Mouse (Mus musculus) forebrain, embryonic 14.5 days (tissue): ENCODE results near the gene Nepn. TPM values are rescaled to one million over a fixed set of nuclear protein-coding genes. Genes with fewer than 3 reads are reported as not detected.
"Not testable (repeated sequence)": the region's sequence is repeated elsewhere in the genome, so short reads cannot be mapped to it uniquely, and the experiment has no call there.

ENCODE experiments used
- ATAC-seq: fragments of 200-750 bp; cut with Nextera tagmentation; 2 replicates; pipeline ENCODE4 v1.8.0; 2017; ENCODE audit warnings: mild to moderate bottlenecking, moderate library complexity
- DNase-seq: peaks from one replicate; pipeline ENCODE4 v3.0.0-alpha.2; 2015; ENCODE audit warnings: low spot score
- H3K27ac ChIP-seq: fragments of 300-500 bp; sonication (generic); 2 replicates; pipeline ENCODE4 v1.5.1; 2014; ENCODE audit warnings: low read depth, mild to moderate bottlenecking, control low read depth, low read length, moderate library complexity
- H3K27me3 ChIP-seq: fragments of 300-500 bp; sonication (generic); replicated peaks from 2 replicates; pipeline ENCODE4 v1.6.1; 2014; ENCODE audit warnings: low read length, control low read depth, mixed read lengths; ENCODE audit not compliant: control insufficient read depth, insufficient read depth
- H3K36me3 ChIP-seq: fragments of 300-500 bp; sonication (generic); 2 replicates; pipeline ENCODE4 v1.6.1; 2014; ENCODE audit warnings: low read length, control low read depth; ENCODE audit not compliant: control insufficient read depth, insufficient read depth
- H3K4me1 ChIP-seq: fragments of 300-500 bp; sonication (generic); 2 replicates; pipeline ENCODE4 v1.6.1; 2014; ENCODE audit warnings: antibody characterized with exemption, low read length, control low read depth; ENCODE audit not compliant: control insufficient read depth, insufficient read depth
- H3K4me2 ChIP-seq: fragments of 300-500 bp; sonication (generic); 2 replicates; pipeline ENCODE4 v1.6.1; 2014; ENCODE audit warnings: mild to moderate bottlenecking, control low read depth, low read length
- H3K4me3 ChIP-seq: fragments of 300-500 bp; sonication (generic); 2 replicates; pipeline ENCODE4 v1.5.1; 2014; ENCODE audit warnings: low read depth, low read length, control low read depth
- H3K9ac ChIP-seq: fragments of 300-500 bp; sonication (generic); 2 replicates; pipeline ENCODE4 v1.6.1; 2014; ENCODE audit warnings: mild to moderate bottlenecking, low read length, control low read depth, moderate library complexity
- H3K9me3 ChIP-seq: fragments of 300-500 bp; sonication (generic); replicated peaks from 2 replicates; pipeline ENCODE4 v1.6.1; 2016; ENCODE audit warnings: low read length, control low read depth, mixed read lengths; ENCODE audit not compliant: control insufficient read depth
- WGBS: fragments of 180-500 bp; shearing (Covaris S2); extraction: QIAGEN DNeasy Blood & Tissue Kit; methylation state at CpG from one replicate; pipeline ENCODE4 v1.1.7; 2014; 5-methylcytosine and 5-hydroxymethylcytosine counted together
- polyA plus RNA-seq: library from polyadenylated mRNA; unstranded; fragments of >200 nt; fragmentation: Nextera tagmentation; extraction: Ambion mirVana; gene quantifications from 2 replicates; pipeline ENCODE4 v1.2.1, GENCODE M21; 2014

Nepn gene
- polyA plus RNA-seq, result not detected in 2 replicates

- ATAC-seq, result no peak
- no peaks in the 10 kb centered on the region for H3K27me3 ChIP-seq
- 78% methylated on average over 5 of the region's 5 CpGs for WGBS
These were observed at the start of gene Nepn for GRCm38 (mm10) chr10:52388922-52389430. Gene Nepn (plus strand): TSS chr10:52388972.

DNA sequence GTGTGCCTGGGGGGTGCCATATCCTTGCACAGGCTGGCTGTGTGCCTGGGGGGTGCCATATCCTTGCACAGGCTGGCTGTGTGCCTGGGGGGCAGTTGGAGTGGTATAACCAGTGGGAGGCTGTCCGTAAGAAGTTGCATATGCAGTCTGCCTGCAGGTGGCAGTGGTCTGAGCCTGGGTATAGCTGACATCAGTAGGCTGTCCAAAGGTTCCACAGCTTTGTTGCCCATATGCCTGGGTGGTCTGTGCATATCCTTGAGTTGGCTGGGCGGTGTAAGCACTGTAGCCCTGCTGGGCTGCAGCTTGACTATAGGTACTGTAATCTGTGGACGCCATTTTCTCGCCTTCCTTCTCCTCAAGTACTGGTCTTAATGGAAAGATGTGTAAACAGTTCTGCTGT is 45.4 kb upstream of the Nepn start:
- not testable (repeated sequence) for DNase-seq, H3K4me1 ChIP-seq, H3K4me2 ChIP-seq, H3K27ac ChIP-seq, H3K27me3 ChIP-seq, H3K9me3 ChIP-seq, H3K9ac ChIP-seq, ATAC-seq, H3K4me3 ChIP-seq
- H3K36me3 ChIP-seq, result peaks cover 52% of the 10 kb centered on the region
- 97% methylated on average over 4 of the region's 4 CpGs for WGBS

More at GRCm38 (mm10) chr10:52388922-52389430, at the start of gene Nepn:
- Histone ChIP-seq H3K9ac (no peak within 1 kb of the TSS), H3K4me2 (no peak within 1 kb of the TSS), H3K4me3 (no peak within 1 kb of the TSS), H3K4me1 (no peaks in the 10 kb centered on the region), H3K27ac (no peak within 1 kb of the TSS), H3K9me3 (no peaks in the 10 kb centered on the region), H3K36me3 (no peaks in the 10 kb centered on the region)
- DNase-seq, result no peak

- WGBS, result 70% methylated on average over 9 of the region's 9 CpGs
- DNase-seq (no peak), ATAC-seq (no peak)
- Histone ChIP-seq H3K9ac (no peak overlapping the region), H3K4me1 (no peaks in the 10 kb centered on the region), H3K27me3 (no peaks in the 10 kb centered on the region), H3K4me2 (no peak overlapping the region), H3K36me3 (peaks cover 40% of the 10 kb centered on the region), H3K9me3 (no peaks in the 10 kb centered on the region), H3K4me3 (no peak overlapping the region), H3K27ac (no peak overlapping the region)
These were observed 35.6 kb upstream of the Nepn start for GRCm38 (mm10) chr10:52353184-52353583.

GRCm38 (mm10) chr10:52358467-52358866 is 30.3 kb upstream of the Nepn start, which contains the start of gene Gm26741:
Gene Gm26741 (plus strand): TSS chr10:52358767.
- Histone ChIP-seq H3K36me3 (0 out of 2 replicates have a peak, but pooled peaks cover 8% of the 10 kb centered on the region), H3K9ac (no peak within 1 kb of the TSS), H3K9me3 (no peaks in the 10 kb centered on the region), H3K27ac (no peak within 1 kb of the TSS), H3K27me3 (no peaks in the 10 kb centered on the region), H3K4me1 (no peaks in the 10 kb centered on the region), H3K4me2 (no peak within 1 kb of the TSS), H3K4me3 (no peak within 1 kb of the TSS)
- WGBS, result 89% methylated on average over 2 of the region's 2 CpGs
- ATAC-seq, result no peak
- DNase-seq, result no peak

DNA sequence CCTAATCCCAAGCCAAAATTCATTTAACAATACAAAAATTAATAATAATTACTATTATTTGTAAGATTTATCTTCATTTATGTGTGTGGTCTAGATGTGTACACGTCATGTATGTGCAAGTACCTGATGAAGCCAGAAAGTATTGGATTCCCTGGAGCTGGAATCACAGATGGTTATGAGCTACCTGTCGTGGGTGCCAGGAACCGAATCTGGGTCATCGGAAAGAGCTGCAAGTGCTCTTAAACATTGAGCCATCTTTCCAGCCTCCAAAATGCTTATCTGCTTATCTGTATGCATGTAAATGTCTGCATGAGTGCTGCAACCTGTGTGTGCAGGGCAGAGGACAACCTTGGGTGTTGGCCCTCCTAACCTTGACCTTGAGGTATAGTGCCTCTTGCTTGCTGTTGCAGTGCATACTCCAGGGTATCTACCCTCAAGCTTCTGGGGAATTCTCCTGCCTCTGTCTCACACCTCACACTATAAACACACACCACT is 28.5 kb upstream of the Nepn start:
- no peaks in the 10 kb centered on the region for H3K9me3 ChIP-seq
- no peaks in the 10 kb centered on the region for H3K27me3 ChIP-seq
- no peak overlapping the region for H3K4me3 ChIP-seq
- no peak overlapping the region for H3K27ac ChIP-seq
- 0 out of 2 replicates have a peak, but pooled peaks cover 6% of the 10 kb centered on the region for H3K36me3 ChIP-seq
- 96% methylated on average over 4 of the region's 4 CpGs for WGBS
- H3K4me2 ChIP-seq, result no peak overlapping the region
- no peak for DNase-seq
- no peak overlapping the region for H3K9ac ChIP-seq
- no peak for ATAC-seq
- no peaks in the 10 kb centered on the region for H3K4me1 ChIP-seq

DNA sequence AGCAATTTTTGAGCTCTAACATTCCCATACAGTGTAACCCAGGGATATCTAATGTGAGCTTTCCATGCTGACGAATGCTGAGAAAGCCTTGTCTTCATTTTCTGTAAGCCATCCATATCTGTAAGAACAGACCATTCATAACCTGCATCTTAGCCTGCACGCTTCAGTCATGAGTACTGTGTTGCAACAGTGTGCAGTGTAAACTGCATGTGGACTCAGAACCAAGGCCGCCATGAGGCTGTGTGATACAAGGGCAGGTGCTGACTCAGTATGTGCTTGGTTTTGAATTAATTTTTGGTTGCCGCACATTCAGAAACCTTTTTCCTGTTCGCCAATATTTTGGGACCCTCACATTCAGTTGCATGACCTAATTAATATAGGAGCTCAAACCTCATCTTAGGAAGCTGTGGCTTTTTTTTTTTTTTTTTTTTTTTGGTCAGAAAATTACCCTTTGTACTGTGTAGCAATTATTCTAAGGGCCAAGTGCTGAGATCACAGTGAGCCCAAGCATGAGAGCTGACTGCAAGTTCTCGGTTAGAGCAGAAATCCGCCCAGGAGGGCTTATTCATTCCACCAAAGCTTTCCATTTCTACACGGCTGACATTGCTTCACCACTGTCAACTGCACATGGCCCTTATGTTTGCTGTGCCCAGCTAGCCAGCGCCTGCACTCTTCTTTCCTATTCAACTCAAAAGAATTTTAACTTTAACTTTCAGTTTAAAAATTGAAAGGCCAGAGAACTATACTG is 27.7 kb upstream of the Nepn start:
- Histone ChIP-seq H3K36me3 (0 out of 2 replicates have a peak, but pooled peaks cover 6% of the 10 kb centered on the region), H3K4me1 (no peaks in the 10 kb centered on the region), H3K4me3 (no peak overlapping the region), H3K27ac (no peak overlapping the region), H3K9me3 (no peaks in the 10 kb centered on the region), H3K27me3 (no peaks in the 10 kb centered on the region), H3K4me2 (no peak overlapping the region), H3K9ac (no peak overlapping the region)
- no peak for ATAC-seq
- 83% methylated on average over 9 of the region's 9 CpGs for WGBS
- no peak for DNase-seq

GRCm38 (mm10) chr10:52368376-52368775 is 20.4 kb upstream of the Nepn start:
- Histone ChIP-seq H3K9me3 (no peaks in the 10 kb centered on the region), H3K4me3 (no peak overlapping the region), H3K27me3 (no peaks in the 10 kb centered on the region), H3K36me3 (no peaks in the 10 kb centered on the region), H3K4me1 (no peaks in the 10 kb centered on the region), H3K27ac (no peak overlapping the region), H3K9ac (no peak overlapping the region), H3K4me2 (no peak overlapping the region)
- ATAC-seq, result no peak
- WGBS, result 85% methylated on average over 4 of the region's 4 CpGs
- no peak for DNase-seq

DNA sequence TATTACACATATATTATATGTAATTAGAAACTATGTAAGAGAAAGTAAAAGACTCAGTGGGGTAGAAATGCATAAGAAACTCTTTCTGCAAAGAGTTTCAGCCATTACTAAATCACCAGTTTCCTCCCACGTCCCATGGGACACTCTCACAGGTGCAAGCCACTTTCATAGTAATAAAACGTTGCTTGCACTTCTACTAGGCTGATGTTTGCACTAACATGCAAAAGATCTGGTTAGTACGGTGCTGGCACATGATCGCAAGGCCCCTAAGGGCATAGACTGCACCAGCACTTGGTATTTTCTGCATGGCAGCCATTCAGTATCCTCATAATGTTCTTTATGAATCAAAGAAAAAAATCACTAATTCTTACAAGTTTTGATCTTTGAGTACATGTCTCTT is 14.9 kb upstream of the Nepn start:
- H3K9ac ChIP-seq, result no peak overlapping the region
- no peak overlapping the region for H3K27ac ChIP-seq
- DNase-seq (no peak), ATAC-seq (no peak)
- no peaks in the 10 kb centered on the region for H3K36me3 ChIP-seq
- no peak overlapping the region for H3K4me2 ChIP-seq
- no peak overlapping the region for H3K4me3 ChIP-seq
- H3K27me3 ChIP-seq, result no peaks in the 10 kb centered on the region
- H3K4me1 ChIP-seq, result peaks cover 3% of the 10 kb centered on the region; the same call in 1 of the 2 replicates
- 87% methylated on average over 4 of the region's 4 CpGs for WGBS
- no peaks in the 10 kb centered on the region for H3K9me3 ChIP-seq

DNA sequence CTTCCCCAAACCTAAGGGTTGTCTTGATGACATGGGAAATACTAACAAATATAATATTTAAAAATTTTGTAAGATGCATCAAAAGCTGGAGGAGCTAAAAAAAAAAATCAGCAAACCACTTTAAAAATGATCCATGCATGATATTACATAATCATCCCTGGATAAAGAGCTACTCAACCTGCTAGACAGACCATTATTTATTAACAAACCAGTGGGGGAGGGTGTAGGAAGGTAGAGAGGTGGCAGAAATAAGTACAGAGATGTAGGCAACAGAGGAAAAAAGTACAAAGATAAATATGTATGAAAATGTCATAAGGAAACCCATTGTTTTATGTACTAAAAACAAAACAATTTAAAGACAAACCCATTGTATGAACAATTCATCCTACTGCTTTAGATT is 14.1 kb upstream of the Nepn start:
- H3K9ac ChIP-seq, result no peak overlapping the region
- H3K4me1 ChIP-seq, result peaks cover 10% of the 10 kb centered on the region
- no peaks in the 10 kb centered on the region for H3K27me3 ChIP-seq
- no peak overlapping the region for H3K27ac ChIP-seq
- H3K4me2 ChIP-seq, result no peak overlapping the region
- DNase-seq (no peak), ATAC-seq (no peak)
- H3K36me3 ChIP-seq, result no peaks in the 10 kb centered on the region
- H3K4me3 ChIP-seq, result no peak overlapping the region
- no peaks in the 10 kb centered on the region for H3K9me3 ChIP-seq
